Mouse (Mus musculus) frontal cortex, postnatal 25 days (tissue): Measurements from ENCODE around the gene Ccdc8.

ENCODE experiments used
- DNase-seq, 2 experiments: peaks; one replicate each; pipeline ENCODE4 v3.0.0; 2022; ENCODE audit warnings: low spot score in 2 of 2

The Ccdc8 gene

DNA sequence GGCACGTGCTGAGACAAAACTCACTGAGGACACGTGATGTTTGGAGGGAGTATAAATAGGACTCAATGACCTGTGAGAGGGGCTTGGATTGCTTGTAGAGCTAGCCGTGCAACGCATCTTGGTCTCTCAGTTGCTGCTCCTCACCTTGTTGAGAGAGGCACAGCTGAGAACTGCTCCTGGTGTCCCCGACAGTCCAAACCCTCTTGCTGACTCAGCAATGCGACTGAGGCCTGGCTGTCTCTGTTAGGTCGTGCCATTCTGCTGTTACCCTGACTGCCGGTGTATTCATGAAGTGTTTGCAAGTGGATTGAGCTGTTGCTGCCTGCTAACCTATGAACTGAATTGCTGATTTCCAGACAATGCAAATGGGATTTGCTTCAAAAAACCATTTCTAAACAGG, 16.2 kb upstream of the Ccdc8 start:
- DNase-seq: no peak

DNA sequence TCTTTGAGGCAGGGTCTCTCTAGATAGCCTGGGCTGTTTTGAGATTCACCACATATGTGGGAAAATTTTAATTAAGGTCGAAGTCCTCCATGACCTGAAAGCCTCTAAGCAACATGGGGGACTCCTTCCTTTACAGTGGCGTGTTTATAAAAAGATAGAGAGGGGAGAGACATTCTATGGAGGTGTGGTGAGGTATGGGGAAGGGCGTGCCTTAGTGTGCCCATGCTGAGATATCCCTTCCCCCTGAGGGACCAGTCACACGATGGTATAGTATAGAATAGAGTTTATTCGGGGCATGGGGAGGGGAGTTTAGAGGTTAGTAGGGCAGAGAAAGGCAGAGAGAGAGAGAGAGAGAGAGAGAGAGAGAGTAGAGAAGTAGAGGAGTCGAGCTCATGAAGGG, 14.3 kb upstream of the Ccdc8 start:
- DNase-seq: no peak

DNA sequence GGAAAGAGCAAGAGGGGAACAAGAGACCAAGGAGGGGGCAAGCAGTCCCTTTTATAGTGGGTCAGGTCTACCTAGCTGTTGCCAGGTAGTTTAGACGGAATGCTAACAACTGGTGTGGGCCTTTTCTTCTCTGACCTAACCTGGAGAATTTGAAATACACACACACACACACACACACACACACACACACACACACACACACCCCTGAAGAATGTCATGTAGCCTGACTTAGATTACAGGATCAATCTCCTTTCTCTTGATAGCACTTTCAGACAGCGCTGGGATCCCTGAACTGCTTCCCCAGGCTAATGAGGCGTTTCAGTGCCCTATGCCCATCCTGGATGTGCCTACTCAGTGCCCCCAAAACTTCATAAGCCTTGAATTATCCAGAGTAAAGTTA, 13.9 kb upstream of the Ccdc8 start:
- no peak for DNase-seq

DNA sequence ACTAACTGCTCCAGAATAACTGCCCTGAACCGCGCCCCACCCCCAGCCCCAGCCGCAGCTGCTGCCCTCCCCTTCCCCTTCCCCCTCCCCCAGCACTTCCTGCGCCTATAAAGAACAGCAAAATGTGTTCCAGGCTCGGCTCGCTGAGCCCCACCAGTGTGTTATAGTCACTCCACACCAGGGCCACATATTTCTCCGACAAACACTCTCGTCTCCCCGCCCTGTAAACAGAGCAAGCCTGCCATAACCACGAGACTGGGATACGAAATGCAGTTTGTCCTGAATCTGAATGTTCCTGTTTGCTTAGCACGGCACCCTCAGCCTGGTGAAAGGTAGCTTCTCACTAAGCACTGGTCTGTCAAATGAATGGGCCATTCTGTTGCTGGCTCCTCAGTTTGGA, 12.2 kb upstream of the Ccdc8 start:
- no peak for DNase-seq

DNA sequence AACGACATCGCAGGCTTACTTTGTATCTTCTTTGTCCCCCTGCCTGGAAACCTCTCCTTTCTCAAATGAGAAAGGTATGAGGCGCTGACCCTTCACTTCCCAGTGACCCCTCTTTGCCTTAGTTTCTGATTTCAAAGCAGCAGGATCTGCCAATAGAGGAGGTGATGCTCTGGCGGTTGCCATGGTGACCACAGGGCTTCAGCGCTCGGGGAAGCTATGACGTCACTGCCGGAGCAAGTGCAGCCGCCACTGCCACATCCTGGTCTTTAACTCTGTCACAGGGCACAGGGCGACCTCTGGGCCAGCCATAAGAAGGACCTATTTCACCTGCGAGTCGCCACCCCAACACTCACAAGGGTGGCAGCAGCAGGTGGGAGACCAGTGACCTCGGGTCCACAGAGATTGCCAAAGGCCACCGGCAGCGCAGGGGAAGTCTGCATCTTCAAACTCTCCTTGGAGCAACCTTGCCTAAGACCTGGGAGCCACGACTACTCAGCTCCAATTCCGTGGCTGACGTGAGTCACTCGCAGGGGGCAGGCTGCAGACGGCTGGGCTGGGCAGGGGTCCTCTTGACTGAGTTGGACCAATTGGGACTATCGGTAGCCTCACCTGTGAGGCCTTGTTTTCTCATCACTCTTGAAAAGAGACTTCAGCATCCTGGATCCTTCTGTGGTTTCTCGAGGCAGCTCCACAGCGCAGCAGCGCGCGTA, 9.5 kb upstream of the Ccdc8 start, which contains the start of gene Gm42372:
Gene Gm42372 (plus strand): TSS at position 228 of the 710 bp plus-strand sequence.
- peak; percentile 74 to 85 for DNase-seq

DNA sequence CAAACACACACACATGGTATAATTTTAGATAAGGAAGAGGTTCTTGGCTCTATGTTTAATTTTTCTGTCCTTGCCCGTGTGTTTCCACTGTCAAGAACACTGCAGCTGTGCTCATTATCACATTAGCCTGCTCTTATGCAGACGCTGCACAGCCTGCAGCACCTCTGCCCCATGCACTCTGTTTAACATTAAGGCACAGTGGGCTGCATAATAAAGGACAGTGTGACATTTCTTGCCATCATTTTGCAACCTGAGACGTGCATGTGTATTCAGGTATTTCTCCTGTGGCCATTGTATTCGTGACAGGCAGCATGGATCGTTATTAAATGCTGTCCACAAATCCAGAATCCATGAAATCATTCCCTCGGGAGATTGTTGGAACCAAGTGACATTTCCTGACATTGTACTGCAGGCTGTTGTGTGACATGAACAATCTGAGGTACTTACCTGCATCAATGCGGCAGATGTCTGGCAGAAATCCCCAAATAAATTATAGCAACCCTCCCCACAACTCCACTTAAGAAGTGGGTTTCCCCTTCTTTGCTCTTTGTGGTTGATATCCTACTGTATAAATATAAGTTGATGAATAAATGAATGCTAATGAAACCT, 4.9 kb upstream of the Ccdc8 start:
- no peak for DNase-seq

DNA sequence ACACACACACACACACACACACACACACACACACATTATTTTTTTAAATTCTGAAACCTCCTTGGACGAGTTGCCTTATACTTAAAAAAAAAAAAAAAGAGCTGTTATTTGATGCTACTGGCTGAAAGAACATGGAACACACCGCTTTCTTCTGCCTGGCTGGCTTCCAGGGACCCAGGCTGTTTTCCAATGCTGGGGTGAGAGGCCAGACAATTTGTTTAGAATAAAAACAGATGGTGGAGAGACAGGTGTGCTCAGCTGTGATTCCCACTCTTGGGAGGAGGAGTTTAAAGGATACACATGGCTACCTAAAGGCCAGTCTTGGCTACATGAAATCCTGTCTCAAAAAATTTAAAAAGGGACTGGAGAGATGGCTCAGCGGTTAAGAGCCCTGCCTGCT, 4.1 kb upstream of the Ccdc8 start:
- DNase-seq: no peak

DNA sequence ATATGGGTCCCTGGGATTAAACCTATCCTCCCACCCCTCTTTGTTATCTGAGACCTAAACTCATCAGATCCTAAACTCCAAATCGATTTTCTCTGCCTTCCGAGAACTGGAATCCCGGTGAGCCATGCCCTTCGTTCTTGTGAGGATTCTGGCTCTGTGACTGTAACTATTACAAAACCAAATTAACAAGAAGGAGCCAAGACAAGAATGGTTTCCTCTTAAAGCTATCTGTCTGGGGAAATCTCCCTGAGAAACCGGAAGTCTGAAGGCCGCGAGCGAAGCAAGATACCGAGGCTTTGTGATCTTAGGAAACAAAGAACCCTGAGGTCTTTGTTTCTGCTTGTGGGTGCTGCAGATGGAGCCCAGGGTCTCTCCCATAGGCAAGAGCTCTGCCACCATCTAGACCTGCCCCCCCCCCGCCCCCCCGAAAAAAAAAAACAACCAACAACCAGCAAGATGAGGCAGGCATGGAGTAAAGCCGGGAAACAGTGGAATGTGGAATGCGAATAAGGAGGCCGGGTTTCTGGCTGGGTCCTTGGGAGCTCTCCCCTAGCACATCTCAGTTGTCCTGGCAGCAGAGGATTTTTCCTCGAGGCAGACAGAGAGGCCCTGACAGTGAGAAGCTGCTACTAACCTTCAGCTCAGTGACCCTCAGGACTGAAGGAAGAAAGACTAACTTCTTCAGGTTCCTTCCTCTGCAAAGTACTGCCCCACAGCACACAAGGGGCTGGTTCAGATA, 2.3 kb upstream of the Ccdc8 start:
- DNase-seq: no peak

DNA sequence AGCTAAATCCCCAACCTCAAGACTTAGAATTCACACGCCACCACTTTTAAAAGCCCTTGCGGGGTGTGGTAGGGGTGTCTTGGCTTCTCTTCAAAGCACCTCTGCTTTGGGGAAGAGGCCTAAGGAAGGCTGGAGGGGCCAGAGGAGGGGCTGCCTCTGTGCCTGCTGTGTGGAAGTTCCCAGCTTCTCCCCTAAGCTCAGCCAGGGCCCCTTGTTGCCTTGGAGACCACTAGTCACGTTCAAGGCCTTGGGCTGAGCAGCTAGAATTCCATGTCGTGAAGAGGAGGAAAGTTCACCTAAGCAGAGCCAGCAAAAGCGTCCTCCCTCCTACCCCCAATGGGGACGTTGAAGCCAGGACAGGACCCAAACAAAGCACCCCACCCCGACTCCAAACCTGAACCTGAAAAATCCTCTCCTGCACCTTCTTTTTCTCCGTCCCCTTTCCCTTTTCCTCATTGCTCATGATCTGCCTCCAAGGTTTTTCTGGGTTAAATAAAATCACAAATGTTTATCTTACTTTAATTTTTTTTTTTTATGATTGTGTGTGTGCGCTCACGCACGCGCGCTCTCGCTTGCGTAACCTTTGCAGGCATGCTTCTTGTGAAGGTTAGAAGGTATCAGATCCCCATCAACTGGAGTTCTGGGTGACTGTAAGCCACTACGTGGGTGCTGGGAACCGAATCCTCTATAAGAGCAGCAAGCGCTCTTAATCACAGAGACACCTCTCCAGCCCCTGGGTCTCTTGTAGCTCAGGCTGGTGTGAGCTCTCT, 642 bp upstream of the Ccdc8 start:
- no peak for DNase-seq

DNA sequence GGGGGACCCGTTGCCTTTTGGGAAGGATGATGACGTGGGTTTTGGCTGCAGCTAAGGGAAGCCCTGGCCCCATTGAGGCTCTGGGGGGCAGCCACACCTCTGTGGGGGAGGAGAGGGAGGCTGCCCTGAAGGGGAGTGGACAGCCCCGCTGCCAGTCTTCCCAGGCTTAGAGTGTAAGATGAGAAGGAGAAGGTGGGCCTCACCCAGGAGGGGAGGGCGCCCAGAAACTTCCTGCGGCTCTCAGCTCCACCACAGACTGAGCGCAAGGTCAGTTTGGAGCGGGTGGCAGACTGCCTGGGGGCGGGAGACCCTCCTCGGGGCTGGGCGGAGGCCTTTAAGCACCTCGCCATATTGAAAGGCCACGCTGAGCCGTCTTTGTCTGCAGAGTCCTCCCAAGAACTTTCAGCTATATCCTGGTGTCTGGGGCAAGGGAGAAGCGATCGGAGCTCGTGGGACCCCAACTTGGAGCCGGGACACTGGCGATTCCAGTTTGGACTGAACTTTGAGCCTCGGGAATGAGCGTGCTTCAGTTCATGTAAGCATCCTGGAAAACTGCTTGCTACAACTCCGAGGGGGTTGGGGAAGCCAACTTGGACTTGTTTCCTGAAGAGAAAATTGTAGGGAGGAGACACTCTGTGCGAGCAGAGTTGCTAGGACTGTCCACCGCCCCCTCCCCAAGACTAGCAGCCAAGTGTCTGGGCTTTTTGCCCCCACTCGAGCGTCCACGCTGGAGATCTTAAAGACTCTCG, 1.3 kb downstream of the Ccdc8 start:
- DNase-seq: no peak

DNA sequence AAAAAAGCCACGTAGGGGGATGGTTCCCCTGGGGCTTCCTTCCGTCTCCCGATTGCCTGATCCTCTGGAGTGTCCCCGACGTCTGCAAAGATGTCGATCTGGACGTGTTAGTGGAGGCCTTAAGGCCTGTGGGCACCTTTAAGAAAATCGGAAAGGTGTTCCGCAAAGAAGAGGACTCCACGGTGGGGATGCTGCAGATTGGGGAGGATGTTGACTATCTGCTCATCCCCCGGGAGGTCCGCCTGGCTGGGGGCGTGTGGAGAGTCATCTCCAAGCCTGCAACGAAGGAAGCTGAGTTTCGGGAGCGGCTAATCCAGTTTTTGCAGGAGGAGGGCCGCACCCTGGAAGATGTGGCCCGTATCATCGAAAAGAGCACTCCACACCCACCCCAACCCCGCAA, 1.9 kb downstream of the Ccdc8 start:
- DNase-seq: no peak

DNA sequence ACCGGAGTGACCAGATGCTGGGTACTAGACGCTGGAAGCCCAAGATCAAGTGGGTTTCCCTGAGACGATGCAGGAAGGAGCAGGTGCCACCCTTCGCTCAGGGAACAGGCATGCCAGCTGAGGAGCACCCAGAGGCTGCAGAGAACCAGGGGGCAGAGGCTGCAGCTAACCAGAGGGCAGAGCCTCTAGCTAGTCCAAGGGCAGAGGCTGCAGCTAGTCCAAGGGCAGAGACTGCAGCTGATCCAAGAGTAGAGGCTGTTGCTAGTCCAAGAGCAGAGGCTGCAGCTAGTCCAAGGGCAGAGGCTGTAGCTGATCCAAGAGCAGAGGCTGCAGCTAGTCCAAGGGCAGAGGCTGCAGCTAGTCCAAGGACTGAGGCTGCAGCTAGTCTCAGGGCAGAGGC, 2.8 kb downstream of the Ccdc8 start:
- no peak for DNase-seq

DNA sequence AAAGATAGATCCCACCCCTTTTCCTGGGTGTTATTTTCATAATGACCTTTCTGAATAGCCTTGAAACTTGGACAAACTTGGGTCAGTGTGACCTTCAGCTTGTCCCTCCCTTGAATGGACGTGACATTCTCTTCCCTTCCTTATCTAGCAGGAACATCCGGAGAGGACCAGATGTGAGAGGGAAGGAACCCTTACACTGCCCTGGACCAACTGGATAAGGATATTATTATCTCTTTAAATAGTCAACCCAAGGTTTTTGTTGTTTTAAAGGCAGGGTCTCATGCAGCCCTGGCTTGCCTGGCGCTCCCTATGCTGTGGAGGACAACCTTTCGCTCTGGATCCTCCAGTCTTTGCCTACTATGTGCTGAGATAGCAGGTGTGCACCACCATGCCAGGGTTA, 6.7 kb downstream of the Ccdc8 start:
- DNase-seq: no peak

DNA sequence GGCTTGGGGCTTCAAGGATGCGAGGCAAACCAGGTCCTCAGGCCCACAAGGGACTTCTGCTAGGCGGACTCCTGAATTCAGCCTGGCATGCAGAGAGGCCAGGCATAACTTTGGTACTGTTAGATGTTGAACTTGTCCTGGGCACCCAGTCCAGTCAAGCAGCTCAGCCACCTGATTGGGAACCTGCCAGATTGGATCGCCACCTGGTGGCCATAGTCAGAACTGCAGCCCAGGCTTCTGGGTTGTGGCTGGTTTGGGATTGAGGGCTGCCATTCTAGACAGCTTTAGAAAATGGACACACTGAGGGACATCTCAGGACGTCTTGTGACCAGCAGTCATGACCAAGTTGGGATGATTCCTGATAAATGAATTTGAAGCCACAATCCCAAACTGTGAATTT, 7.1 kb downstream of the Ccdc8 start:
- peak; percentile 92 to 94 for DNase-seq

DNA sequence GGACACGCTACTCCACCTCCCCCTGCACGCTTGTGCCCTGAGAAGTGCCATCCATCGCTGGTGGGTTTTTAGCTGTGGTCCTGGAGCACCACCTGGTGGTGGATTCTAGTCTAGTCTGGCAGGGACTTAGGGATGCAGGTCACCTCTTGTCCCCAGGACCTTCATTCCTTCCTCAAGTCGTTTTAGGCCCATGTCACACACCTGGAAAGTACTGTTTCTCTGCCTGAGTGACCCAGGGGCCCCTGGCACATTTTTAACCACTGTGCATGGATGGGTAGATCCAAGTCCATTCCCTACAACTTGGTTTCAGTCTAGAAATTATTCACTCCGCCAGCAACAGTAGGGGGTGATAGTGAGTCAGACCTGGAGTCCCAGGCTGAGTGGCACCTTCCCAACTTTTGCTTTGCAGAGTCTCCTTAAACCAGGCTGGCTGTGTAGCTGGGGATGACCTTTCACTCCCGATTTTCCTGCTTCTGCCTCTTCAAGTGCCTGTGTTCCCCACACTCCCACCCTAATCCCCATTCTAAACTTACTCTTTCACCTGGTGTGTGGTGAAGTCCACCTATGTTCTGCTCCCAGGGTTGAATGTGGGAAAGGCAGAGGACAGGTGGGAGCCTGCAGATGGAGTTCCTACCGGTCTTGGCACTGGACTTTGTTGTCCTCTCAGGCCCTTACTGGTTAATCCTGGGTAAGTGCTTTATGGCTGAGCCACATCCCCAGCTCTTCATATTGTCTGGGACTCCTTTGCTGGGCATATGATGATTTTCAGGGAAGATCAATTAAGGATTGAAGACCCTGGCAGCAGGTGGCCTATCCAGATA, 10.1 kb downstream of the Ccdc8 start:
- peak; percentile 76 to 87 for DNase-seq

DNA sequence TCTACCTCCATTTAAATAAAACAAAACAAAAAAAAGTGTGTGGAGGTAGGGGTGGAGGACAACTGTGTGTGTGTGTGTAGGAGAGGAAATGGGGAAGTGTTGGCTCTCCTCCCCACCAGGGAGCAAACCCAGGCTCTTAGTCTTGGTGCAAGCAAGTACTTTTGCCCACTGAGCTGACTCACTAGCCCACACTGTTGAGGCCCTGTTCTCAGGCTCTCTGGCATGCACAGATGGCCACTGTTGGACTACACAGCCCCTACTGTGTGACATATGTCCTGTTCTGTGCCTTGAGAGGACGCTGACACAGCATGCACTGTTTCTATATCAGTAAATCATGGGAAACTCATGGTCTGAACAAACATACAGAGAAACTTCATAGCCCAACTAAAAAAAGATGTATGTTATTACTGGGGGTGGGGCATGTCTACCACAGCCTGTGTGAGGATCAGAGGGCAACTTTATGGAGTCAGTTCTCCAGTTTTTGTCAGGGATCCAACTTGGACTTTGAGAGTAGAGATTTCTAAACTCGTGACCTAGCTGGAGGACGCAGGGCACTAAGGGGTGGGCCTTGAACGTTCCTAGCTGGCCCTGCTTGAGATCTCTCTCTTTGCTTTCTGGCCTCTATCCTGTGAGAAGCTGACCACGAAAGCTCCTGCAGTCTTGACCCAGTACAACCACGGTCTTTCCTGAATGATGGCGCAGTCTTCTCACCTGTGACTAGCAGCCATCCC, 10.9 kb downstream of the Ccdc8 start:
- no peak for DNase-seq

DNA sequence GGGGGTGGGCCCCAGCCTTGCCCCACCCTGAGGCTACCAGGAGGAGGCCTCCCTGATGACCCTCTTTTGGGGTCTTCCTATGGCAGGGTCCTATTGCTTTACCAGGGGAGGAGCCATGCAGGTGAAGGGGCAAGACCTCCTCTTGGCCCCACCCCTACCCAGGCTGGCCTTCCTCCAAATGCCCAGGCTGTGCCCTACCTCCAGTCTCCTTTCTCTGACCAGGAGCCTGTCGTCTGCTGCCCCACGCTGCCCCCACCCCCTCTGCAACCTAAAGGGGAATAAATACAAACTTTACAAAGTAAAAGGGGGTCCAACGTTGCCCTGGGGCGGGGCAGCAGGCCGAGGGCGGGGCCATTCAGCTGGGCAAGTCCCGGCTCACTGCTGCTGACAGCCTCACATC, 12.2 kb downstream of the Ccdc8 start:
- DNase-seq: no peak

DNA sequence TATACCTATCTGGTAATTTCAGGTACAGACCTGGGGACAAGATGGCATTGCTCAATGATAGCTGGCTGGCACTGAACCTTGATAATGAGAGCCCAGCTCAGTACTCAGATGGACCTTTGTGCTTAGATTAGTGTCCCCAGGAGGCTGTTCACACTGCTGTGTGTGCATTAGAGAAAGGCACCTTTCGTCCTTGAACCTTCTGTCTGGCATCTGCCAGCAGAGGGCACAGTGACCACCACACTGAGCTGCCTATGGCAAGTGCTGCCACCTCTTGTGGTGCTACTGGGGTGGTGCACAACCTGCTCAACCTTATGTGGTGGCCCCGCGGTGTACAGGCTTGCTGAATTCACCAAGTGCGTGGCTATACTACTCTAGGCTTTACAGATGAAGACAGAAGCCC, 14.8 kb downstream of the Ccdc8 start:
- DNase-seq: no peak

DNA sequence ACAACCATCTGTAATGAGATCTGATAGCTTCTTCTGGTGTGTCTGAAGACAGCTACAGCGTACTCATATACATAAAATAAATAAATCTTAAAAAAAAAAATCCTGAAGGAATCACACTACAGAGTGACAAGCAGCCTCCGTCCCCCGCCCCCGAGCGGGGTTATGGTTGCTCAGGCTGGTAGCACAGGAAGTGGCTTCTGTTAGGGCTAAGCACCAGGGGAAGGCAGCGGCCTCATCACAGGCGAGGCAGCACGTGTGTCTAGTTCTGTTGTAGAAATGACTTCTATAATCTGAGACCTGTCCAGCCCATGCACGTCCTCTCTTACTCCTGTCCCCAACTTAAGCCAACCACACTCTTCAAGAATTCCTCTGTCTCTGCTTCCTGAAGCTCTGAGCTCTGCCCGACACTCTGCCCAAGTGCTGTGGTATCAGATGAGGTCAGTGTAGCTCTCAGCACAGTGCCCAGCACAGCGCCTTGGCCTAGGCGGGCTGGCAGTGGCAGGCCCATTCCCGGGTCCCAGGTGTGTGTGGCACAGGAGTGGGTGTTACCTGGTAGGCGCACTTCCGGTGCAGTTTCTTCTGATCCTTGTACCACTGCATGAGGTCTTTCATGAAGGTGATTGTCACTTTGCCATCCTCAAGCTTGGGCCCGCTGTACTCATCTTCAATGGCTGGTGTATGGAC, 17.0 kb downstream of the Ccdc8 start:
- DNase-seq: no peak

DNA sequence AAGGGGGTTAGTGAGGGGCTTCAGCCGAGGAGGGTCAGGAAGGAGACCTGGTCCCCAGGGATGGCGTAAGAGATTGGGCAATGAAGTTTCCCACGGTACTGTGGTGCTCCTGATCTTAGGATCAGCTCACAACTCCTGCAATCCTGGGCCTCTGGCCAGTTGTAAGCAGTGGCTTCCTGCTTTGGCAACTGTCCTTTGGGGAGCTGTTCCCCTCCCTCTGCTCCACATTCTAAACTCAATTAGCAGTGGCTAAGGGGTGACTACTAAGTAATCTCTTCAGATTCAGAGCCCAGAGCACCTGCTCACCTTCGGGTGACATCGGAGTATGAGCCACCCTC, 17.5 kb downstream of the Ccdc8 start:
- no peak for DNase-seq
